Mouse (Mus musculus): ENCODE measurements around the gene Cybc1. TPM values are rescaled to one million over a fixed set of nuclear protein-coding genes. Genes with fewer than 3 reads are reported as not detected.

The Cybc1 gene
- polyA plus RNA-seq, 1 experiment = 22.3 TPM

GRCm38 (mm10) chr11:121237345-121238128, 8.4 kb upstream of the Cybc1 start:
- H3K79me2 ChIP-seq (ENCODE audit: control insufficient read depth, insufficient read depth) = no peaks in the 10 kb centered on the region
- peak in 2 of 3 experiments; percentile 5 to 53 for TF ChIP-seq MYOD1 (IDR thresholded peaks at IDR 0.05; ENCODE audit: control insufficient read depth in 1 of 3, insufficient read length in 2 of 3, low read depth in 2 of 3)
- no peak for TF ChIP-seq CEBPB (IDR thresholded peaks at IDR 0.05; ENCODE audit: insufficient read depth, poor library complexity, severe bottlenecking)
- no peak for TF ChIP-seq E2F4 (IDR thresholded peaks at IDR 0.05; ENCODE audit: insufficient read depth)
- TF ChIP-seq USF1 (IDR thresholded peaks at IDR 0.05; ENCODE audit: low read depth) = peak; percentile 83
- no peak for TF ChIP-seq POLR2A (IDR thresholded peaks at IDR 0.05; ENCODE audit: insufficient read length, low read depth)
- H3ac ChIP-seq (ENCODE audit: control insufficient read depth, insufficient read length) = peak overlapping the region; percentile 81
- no peaks in the 10 kb centered on the region for H3K27me3 ChIP-seq (ENCODE audit: control insufficient read depth, insufficient read depth, insufficient read length)
- H3K36me3 ChIP-seq (ENCODE audit: control insufficient read depth, insufficient read depth) = peaks cover 8% of the 10 kb centered on the region
- H3K4me2 ChIP-seq (ENCODE audit: low read depth) = peak overlapping the region; percentile 90
- peak overlapping the region; percentile 61 for H3K4me3 ChIP-seq

GRCm38 (mm10) chr11:121236564-121237344, 7.6 kb upstream of the Cybc1 start, which contains the start of gene Narf:
Gene Narf (plus strand): TSS chr11:121237253.
- Histone ChIP-seq H3K79me2 (ENCODE audit: control insufficient read depth, insufficient read depth) (no peaks in the 10 kb centered on the region), H3K36me3 (ENCODE audit: control insufficient read depth, insufficient read depth) (peaks cover 5% of the 10 kb centered on the region), H3ac (ENCODE audit: control insufficient read depth, insufficient read length) (peak within 1 kb of the TSS; percentile 81), H3K4me3 (peak within 1 kb of the TSS; percentile 61), H3K27me3 (ENCODE audit: control insufficient read depth, insufficient read depth, insufficient read length) (no peaks in the 10 kb centered on the region), H3K4me2 (ENCODE audit: low read depth) (peak within 1 kb of the TSS; percentile 99)
- TF ChIP-seq POLR2AphosphoS2 (IDR thresholded peaks at IDR 0.05; ENCODE audit: insufficient read length, low read depth) (peak; percentile 97), MYOG (IDR thresholded peaks at IDR 0.05; ENCODE audit: control insufficient read depth in 1 of 3, insufficient read depth in 1 of 3, insufficient read length in 2 of 3, low read depth in 2 of 3) (peak in 1 of 3 experiments; percentile 27), CEBPB (IDR thresholded peaks at IDR 0.05; ENCODE audit: insufficient read depth, poor library complexity, severe bottlenecking) (no peak), REST (IDR thresholded peaks at IDR 0.05; ENCODE audit: insufficient read depth, insufficient read length) (peak; percentile 13), SRF (IDR thresholded peaks at IDR 0.05; ENCODE audit: control insufficient read depth, insufficient read length, low read depth) (peak; percentile 56), E2F4 (IDR thresholded peaks at IDR 0.05; ENCODE audit: insufficient read depth) (no peak), POLR2A (IDR thresholded peaks at IDR 0.05; ENCODE audit: insufficient read length, low read depth) (peak; percentile 97), MYOD1 (IDR thresholded peaks at IDR 0.05; ENCODE audit: control insufficient read depth in 1 of 3, insufficient read length in 2 of 3, low read depth in 2 of 3) (no peak)

GRCm38 (mm10) chr11:121235475-121236238, 6.5 kb upstream of the Cybc1 start:
- Histone ChIP-seq H3ac (ENCODE audit: control insufficient read depth, insufficient read length) (no peak overlapping the region), H3K4me2 (ENCODE audit: low read depth) (peak overlapping the region; percentile 99), H3K4me3 (peak overlapping the region; percentile 61), H3K27me3 (ENCODE audit: control insufficient read depth, insufficient read depth, insufficient read length) (no peaks in the 10 kb centered on the region), H3K79me2 (ENCODE audit: control insufficient read depth, insufficient read depth) (no peaks in the 10 kb centered on the region), H3K36me3 (ENCODE audit: control insufficient read depth, insufficient read depth) (peaks cover 5% of the 10 kb centered on the region)
- TF ChIP-seq MYOG (IDR thresholded peaks at IDR 0.05; ENCODE audit: control insufficient read depth in 1 of 3, insufficient read depth in 1 of 3, insufficient read length in 2 of 3, low read depth in 2 of 3) (no peak), MYOD1 (IDR thresholded peaks at IDR 0.05; ENCODE audit: control insufficient read depth in 1 of 3, insufficient read length in 2 of 3, low read depth in 2 of 3) (no peak), REST (IDR thresholded peaks at IDR 0.05; ENCODE audit: insufficient read depth, insufficient read length) (no peak), TCF12 (IDR thresholded peaks at IDR 0.05; ENCODE audit: insufficient read depth, poor library complexity, severe bottlenecking) (no peak), CEBPB (IDR thresholded peaks at IDR 0.05; ENCODE audit: insufficient read depth, poor library complexity, severe bottlenecking) (no peak), TCF3 (IDR thresholded peaks at IDR 0.05; ENCODE audit: insufficient read length, low read depth) (no peak), MAX (IDR thresholded peaks at IDR 0.05; ENCODE audit: low read depth) (no peak), POLR2AphosphoS2 (IDR thresholded peaks at IDR 0.05; ENCODE audit: insufficient read length, low read depth) (no peak), POLR2A (IDR thresholded peaks at IDR 0.05; ENCODE audit: insufficient read length, low read depth) (no peak), USF1 (IDR thresholded peaks at IDR 0.05; ENCODE audit: low read depth) (no peak), SRF (IDR thresholded peaks at IDR 0.05; ENCODE audit: control insufficient read depth, insufficient read length, low read depth) (no peak), E2F4 (IDR thresholded peaks at IDR 0.05; ENCODE audit: insufficient read depth) (no peak)

GRCm38 (mm10) chr11:121232706-121233105, 3.6 kb upstream of the Cybc1 start:
- H3K4me2 ChIP-seq (ENCODE audit: low read depth) = no peak overlapping the region
- H3K27me3 ChIP-seq (ENCODE audit: control insufficient read depth, insufficient read depth, insufficient read length) = no peaks in the 10 kb centered on the region
- H3K36me3 ChIP-seq (ENCODE audit: control insufficient read depth, insufficient read depth) = no peaks in the 10 kb centered on the region
- H3ac ChIP-seq (ENCODE audit: control insufficient read depth, insufficient read length) = no peak overlapping the region
- no peak for TF ChIP-seq E2F4 (IDR thresholded peaks at IDR 0.05; ENCODE audit: insufficient read depth)
- TF ChIP-seq MAX (IDR thresholded peaks at IDR 0.05; ENCODE audit: low read depth) = no peak
- no peak for TF ChIP-seq MYOG (IDR thresholded peaks at IDR 0.05; ENCODE audit: control insufficient read depth in 1 of 3, insufficient read depth in 1 of 3, insufficient read length in 2 of 3, low read depth in 2 of 3)
- TF ChIP-seq SRF (IDR thresholded peaks at IDR 0.05; ENCODE audit: control insufficient read depth, insufficient read length, low read depth) = no peak
- no peak for TF ChIP-seq POLR2A (IDR thresholded peaks at IDR 0.05; ENCODE audit: insufficient read length, low read depth)
- TF ChIP-seq REST (IDR thresholded peaks at IDR 0.05; ENCODE audit: insufficient read depth, insufficient read length) = no peak
- TF ChIP-seq USF1 (IDR thresholded peaks at IDR 0.05; ENCODE audit: low read depth) = no peak
- no peak for TF ChIP-seq TCF3 (IDR thresholded peaks at IDR 0.05; ENCODE audit: insufficient read length, low read depth)
- no peak for TF ChIP-seq TCF12 (IDR thresholded peaks at IDR 0.05; ENCODE audit: insufficient read depth, poor library complexity, severe bottlenecking)
- no peak for TF ChIP-seq CEBPB (IDR thresholded peaks at IDR 0.05; ENCODE audit: insufficient read depth, poor library complexity, severe bottlenecking)
- TF ChIP-seq MYOD1 (IDR thresholded peaks at IDR 0.05; ENCODE audit: control insufficient read depth in 1 of 3, insufficient read length in 2 of 3, low read depth in 2 of 3) = no peak
- no peak for TF ChIP-seq POLR2AphosphoS2 (IDR thresholded peaks at IDR 0.05; ENCODE audit: insufficient read length, low read depth)
- no peak overlapping the region for H3K4me3 ChIP-seq
- no peaks in the 10 kb centered on the region for H3K79me2 ChIP-seq (ENCODE audit: control insufficient read depth, insufficient read depth)
